Mouse (Mus musculus): ENCODE results near the gene Mark3.

- TF ChIP-seq CTCF (IDR thresholded peaks at IDR 0.05; ENCODE audit: borderline replicate concordance, insufficient read depth, low read length) (peak; percentile 91), POLR2A (IDR thresholded peaks at IDR 0.05; ENCODE audit: low read depth, low read length) (no peak)
Measured at GRCm38 (mm10) chr12:111653434-111653833, 79.1 kb downstream of the Mark3 start.

All from embryonic fibroblast, embryonic 13.5 days (primary cell).